Mouse (Mus musculus) MEL (cell line): ENCODE results near the gene March6. TPM values are rescaled to one million over a fixed set of nuclear protein-coding genes. Genes with fewer than 3 reads are reported as not detected.

Experiments
- DNase-seq: peaks from one replicate; pipeline ENCODE4 v3.0.0; 2011; ENCODE audit warnings: low read depth, low spot score
- H3K27ac ChIP-seq: 2 replicates; pipeline ENCODE4 v1.5.1; 2012; ENCODE audit warnings: low read depth, mild to moderate bottlenecking, control low read depth, low read length, moderate library complexity; ENCODE audit not compliant: control insufficient read depth
- H3K27me3 ChIP-seq, 2 experiments: fragments of 150-350 bp in 1 of 2; sonication (generic) in 1 of 2; 2 replicates each; pipeline ENCODE4 v1.6.1; 2012; ENCODE audit warnings: low read length in 2 of 2, mild to moderate bottlenecking in 2 of 2, improper control_type of control experiment in 1 of 2, moderate library complexity in 1 of 2; ENCODE audit not compliant: insufficient read depth in 2 of 2, control insufficient read depth in 1 of 2
- H3K36me3 ChIP-seq, 2 experiments: 2 replicates each; pipeline ENCODE4 v1.6.1; 2012 to 2014; ENCODE audit warnings: low read length in 2 of 2, improper control_type of control experiment in 1 of 2, inconsistent platforms in 1 of 2, mild to moderate bottlenecking in 1 of 2; ENCODE audit not compliant: insufficient read depth in 2 of 2, control insufficient read depth in 1 of 2
- H3K4me1 ChIP-seq, 2 experiments: fragments of 150-350 bp in 1 of 2; sonication (generic) in 1 of 2; 2 replicates each; pipeline ENCODE4 v1.6.1; 2012; ENCODE audit warnings: low read length in 2 of 2, improper control_type of control experiment in 1 of 2, mild to moderate bottlenecking in 1 of 2; ENCODE audit not compliant: insufficient read depth in 2 of 2, control insufficient read depth in 1 of 2
- H3K4me3 ChIP-seq, 2 experiments: fragments of 150-350 bp in 1 of 2; sonication (generic) in 1 of 2; 2 replicates each; pipeline ENCODE4 v1.5.1; 2012; ENCODE audit warnings: low read depth in 2 of 2, low read length in 2 of 2, mild to moderate bottlenecking in 2 of 2, moderate library complexity in 2 of 2, control low read depth in 1 of 2, improper control_type of control experiment in 1 of 2; ENCODE audit not compliant: control insufficient read depth in 1 of 2, insufficient read depth in 1 of 2
- H3K79me2 ChIP-seq: 2 replicates; pipeline ENCODE4 v1.6.1; 2012; ENCODE audit warnings: mild to moderate bottlenecking, low read length, moderate library complexity; ENCODE audit not compliant: control insufficient read depth, poor library complexity, insufficient read depth
- H3K9ac ChIP-seq: 2 replicates; pipeline ENCODE4 v1.6.1; 2012; ENCODE audit warnings: low read depth, mild to moderate bottlenecking, control low read depth, low read length, moderate library complexity; ENCODE audit not compliant: control insufficient read depth, poor library complexity, severe bottlenecking
- H3K9me3 ChIP-seq: fragments of 150-350 bp; sonication (generic); replicated peaks from 2 replicates; pipeline ENCODE4 v1.6.1; 2012; ENCODE audit warnings: mild to moderate bottlenecking, low read length, improper control_type of control experiment, moderate library complexity; ENCODE audit not compliant: insufficient read depth
- BHLHE40 ChIP-seq: IDR thresholded peaks from 2 replicates; pipeline ENCODE4 v1.6.1; 2012; ENCODE audit warnings: low read depth, mild to moderate bottlenecking, inconsistent platforms, low read length, improper control_type of control experiment, borderline replicate concordance
- CHD1 ChIP-seq: IDR thresholded peaks from 2 replicates; pipeline ENCODE4 v1.6.1; 2012; ENCODE audit warnings: low read depth, mild to moderate bottlenecking, inconsistent platforms, low read length, improper control_type of control experiment
- CHD2 ChIP-seq: IDR thresholded peaks from 2 replicates; pipeline ENCODE4 v1.6.1; 2011; ENCODE audit warnings: low read length, improper control_type of control experiment
- CTCF ChIP-seq, 3 experiments: IDR thresholded peaks in 2 of 3; conservative IDR thresholded peaks in 1 of 3; 2 replicates each; pipeline ENCODE4 v1.5.1; 2011 to 2012; ENCODE audit warnings: low read length in 3 of 3, low read depth in 2 of 3, mild to moderate bottlenecking in 2 of 3, improper control_type of control experiment in 1 of 3, inconsistent platforms in 1 of 3, mixed read lengths in 1 of 3, moderate library complexity in 1 of 3; ENCODE audit not compliant: control insufficient read depth in 1 of 3, insufficient read depth in 1 of 3, poor library complexity in 1 of 3, severe bottlenecking in 1 of 3
- EP300 ChIP-seq, 2 experiments: IDR thresholded peaks; 2 replicates each; pipeline ENCODE4 v1.6.1; 2011; ENCODE audit warnings: improper control_type of control experiment in 2 of 2, low read length in 2 of 2, low read depth in 1 of 2, mild to moderate bottlenecking in 1 of 2
- ETS1 ChIP-seq: IDR thresholded peaks from 2 replicates; pipeline ENCODE4 v1.6.1; 2012; ENCODE audit warnings: low read depth, mild to moderate bottlenecking, inconsistent platforms, low read length, improper control_type of control experiment, moderate library complexity
- GABPA ChIP-seq: IDR thresholded peaks from 2 replicates; pipeline ENCODE4 v1.6.1; 2012; ENCODE audit warnings: low read depth, mild to moderate bottlenecking, inconsistent platforms, low read length, improper control_type of control experiment, moderate library complexity
- GATA1 ChIP-seq: IDR thresholded peaks from 2 replicates; pipeline ENCODE4 v1.6.1; 2011; ENCODE audit warnings: low read depth, low read length, improper control_type of control experiment
- HCFC1 ChIP-seq: IDR thresholded peaks from 2 replicates; pipeline ENCODE4 v1.6.1; 2012; ENCODE audit warnings: low read depth, mild to moderate bottlenecking, inconsistent platforms, low read length, improper control_type of control experiment, moderate library complexity
- KAT2A ChIP-seq: conservative IDR thresholded peaks from 2 replicates; pipeline ENCODE4 v1.6.1; 2012; ENCODE audit warnings: low read depth, low read length, improper control_type of control experiment, inconsistent platforms
- MAX ChIP-seq: IDR thresholded peaks from 2 replicates; pipeline ENCODE4 v1.6.1; 2011; ENCODE audit warnings: low read length, improper control_type of control experiment
- MAZ ChIP-seq: IDR thresholded peaks from 2 replicates; pipeline ENCODE4 v1.6.1; 2012; ENCODE audit warnings: low read depth, mild to moderate bottlenecking, inconsistent platforms, low read length, improper control_type of control experiment
- MEF2A ChIP-seq: IDR thresholded peaks from 2 replicates; pipeline ENCODE4 v1.6.1; 2014; ENCODE audit warnings: low read depth, mild to moderate bottlenecking, inconsistent platforms, low read length, improper control_type of control experiment; ENCODE audit not compliant: poor library complexity, insufficient replicate concordance, severe bottlenecking; ENCODE audit errors: extremely low read depth
- MXI1 ChIP-seq: IDR thresholded peaks from 2 replicates; pipeline ENCODE4 v1.6.1; 2011; ENCODE audit warnings: mild to moderate bottlenecking, low read depth, low read length, improper control_type of control experiment
- MYB ChIP-seq: IDR thresholded peaks from 2 replicates; pipeline ENCODE4 v1.6.1; 2011; ENCODE audit warnings: mild to moderate bottlenecking, low read depth, low read length, improper control_type of control experiment
- MYC ChIP-seq: IDR thresholded peaks from 2 replicates; pipeline ENCODE4 v1.6.1; 2011; ENCODE audit warnings: low read depth, mild to moderate bottlenecking, low read length, improper control_type of control experiment, moderate library complexity
- NRF1 ChIP-seq: IDR thresholded peaks from 2 replicates; pipeline ENCODE4 v1.6.1; 2014; ENCODE audit warnings: low read depth, mild to moderate bottlenecking, inconsistent platforms, low read length, improper control_type of control experiment, moderate library complexity; ENCODE audit not compliant: poor library complexity, insufficient read depth, severe bottlenecking
- POLR2A ChIP-seq, 2 experiments: IDR thresholded peaks; 2 replicates each; pipeline ENCODE4 v1.6.1; 2011 to 2012; ENCODE audit warnings: low read length in 2 of 2, mild to moderate bottlenecking in 2 of 2, control low read depth in 1 of 2, improper control_type of control experiment in 1 of 2, low read depth in 1 of 2, moderate library complexity in 1 of 2; ENCODE audit not compliant: control insufficient read depth in 1 of 2, insufficient read depth in 1 of 2, poor library complexity in 1 of 2
- POLR2AphosphoS2 ChIP-seq: IDR thresholded peaks from 2 replicates; pipeline ENCODE4 v1.6.1; 2011; ENCODE audit warnings: low read length, improper control_type of control experiment
- RAD21 ChIP-seq: IDR thresholded peaks from 2 replicates; pipeline ENCODE4 v1.6.1; 2011; ENCODE audit warnings: mild to moderate bottlenecking, low read depth, low read length, improper control_type of control experiment
- RCOR1 ChIP-seq: IDR thresholded peaks from 2 replicates; pipeline ENCODE4 v1.6.1; 2012; ENCODE audit warnings: low read depth, mild to moderate bottlenecking, inconsistent platforms, low read length, improper control_type of control experiment
- SIN3A ChIP-seq: IDR thresholded peaks from 2 replicates; pipeline ENCODE4 v1.6.1; 2012; ENCODE audit warnings: low read length, improper control_type of control experiment, inconsistent platforms
- SMC3 ChIP-seq: IDR thresholded peaks from 2 replicates; pipeline ENCODE4 v1.6.1; 2011; ENCODE audit warnings: low read depth, low read length, improper control_type of control experiment
- TAL1 ChIP-seq: IDR thresholded peaks from 2 replicates; pipeline ENCODE4 v1.6.1; 2012; ENCODE audit warnings: mild to moderate bottlenecking, inconsistent platforms, low read length, moderate library complexity, mixed read lengths
- TBP ChIP-seq: IDR thresholded peaks from 2 replicates; pipeline ENCODE4 v1.8.0; 2011; ENCODE audit warnings: low read depth, low read length, improper control_type of control experiment
- TCF12 ChIP-seq: IDR thresholded peaks from 2 replicates; pipeline ENCODE4 v1.6.1; 2014; ENCODE audit warnings: low read depth, mild to moderate bottlenecking, inconsistent platforms, low read length, improper control_type of control experiment, moderate library complexity
- UBTF ChIP-seq: IDR thresholded peaks from 2 replicates; pipeline ENCODE4 v1.6.1; 2012; ENCODE audit warnings: low read depth, mild to moderate bottlenecking, inconsistent platforms, low read length, improper control_type of control experiment, moderate library complexity, borderline replicate concordance; ENCODE audit not compliant: insufficient read depth
- USF1 ChIP-seq: IDR thresholded peaks from 2 replicates; pipeline ENCODE4 v1.6.1; 2014; ENCODE audit warnings: low read depth, mild to moderate bottlenecking, inconsistent platforms, low read length, improper control_type of control experiment, moderate library complexity
- ZC3H11A ChIP-seq: IDR thresholded peaks from 2 replicates; pipeline ENCODE4 v1.6.1; 2012; ENCODE audit warnings: low read depth, mild to moderate bottlenecking, inconsistent platforms, low read length, improper control_type of control experiment
- ZNF384 ChIP-seq: IDR thresholded peaks from 2 replicates; pipeline ENCODE4 v1.6.1; 2012; ENCODE audit warnings: low read depth, mild to moderate bottlenecking, inconsistent platforms, low read length, improper control_type of control experiment
- polyA plus RNA-seq, 2 experiments: library from polyadenylated mRNA; stranded (reverse) in 1 of 2; unstranded in 1 of 2; fragments of >175 nt in 1 of 2; fragments of >200 nt in 1 of 2; gene quantifications; 2 replicates each; pipeline versions ENCODE4 v1.2.1 to v1.2.4; 2012; ENCODE audit warnings: low replicate concordance in 2 of 2, low read depth in 1 of 2; ENCODE audit not compliant: insufficient read length in 2 of 2, insufficient read depth in 1 of 2, missing spikeins in 1 of 2
- total RNA-seq: library from RNA; depleted of rRNA; stranded (reverse); fragments of 300-350 nt; gene quantifications from 2 replicates; pipeline ENCODE4 v1.2.3, GENCODE M21; 2012

The March6 gene
- total and polyA plus RNA-seq, 3 experiments, result 37.9 to 114 (median 62.5) TPM

GRCm38 (mm10) chr15:31415181-31415580 is 115.7 kb downstream of the March6 start:
- DNase-seq, result no peak
- Histone ChIP-seq H3K79me2 (peaks cover 16% of the 10 kb centered on the region), H3K4me3 (no peak overlapping the region), H3K9me3 (no peaks in the 10 kb centered on the region), H3K27me3 (no peaks in the 10 kb centered on the region), H3K4me1 (peaks cover 30 to 54% of the 10 kb centered on the region in 2 experiments), H3K9ac (no peak overlapping the region), H3K27ac (no peak overlapping the region), H3K36me3 (peaks cover 0 to 44% of the 10 kb centered on the region in 2 experiments; a peak in 2 of 4 replicates)
- no peak for TF ChIP-seq RCOR1
- TF ChIP-seq MEF2A, result no peak
- TF ChIP-seq CTCF (IDR thresholded peaks at IDR 0.05 in 2 of 3, conservative IDR thresholded peaks at IDR 0.05 in 1 of 3; ENCODE audit: control insufficient read depth in 1 of 3, insufficient read depth in 1 of 3, low read depth in 2 of 3, low read length in 3 of 3, poor library complexity in 1 of 3, severe bottlenecking in 1 of 3), result no peak
- no peak for TF ChIP-seq MYC
- no peak for TF ChIP-seq SIN3A
- no peak for TF ChIP-seq USF1
- TF ChIP-seq MAX, result no peak
- no peak for TF ChIP-seq MXI1
- TF ChIP-seq BHLHE40, result no peak

- Histone ChIP-seq H3K4me1 (peaks cover 30 to 59% of the 10 kb centered on the region in 2 experiments), H3K79me2 (peaks cover 16% of the 10 kb centered on the region), H3K9me3 (no peaks in the 10 kb centered on the region), H3K27ac (peak overlapping the region; percentile 86), H3K4me3 (peak overlapping the region; percentile 31 to 40), H3K9ac (peak overlapping the region; percentile 58), H3K36me3 (peaks cover 0 to 46% of the 10 kb centered on the region in 2 experiments; a peak in 2 of 4 replicates), H3K27me3 (no peaks in the 10 kb centered on the region)
- DNase-seq, result peak; percentile 78
- TF ChIP-seq TBP, result peak; percentile 89
- no peak for TF ChIP-seq MYB
- peak; percentile 77 for TF ChIP-seq TAL1
- TF ChIP-seq POLR2A (IDR thresholded peaks at IDR 0.05; ENCODE audit: control insufficient read depth in 1 of 2, insufficient read depth in 1 of 2, low read depth in 1 of 2, low read length in 2 of 2, poor library complexity in 1 of 2), result no peak
- peak; percentile 79 for TF ChIP-seq GATA1
- no peak for TF ChIP-seq MXI1
- no peak for TF ChIP-seq RAD21
- peak; percentile 83; the same call in 1 of the 2 replicates for TF ChIP-seq UBTF
- no peak for TF ChIP-seq CHD2
- TF ChIP-seq TCF12, result peak; percentile 87
- TF ChIP-seq ETS1, result peak; percentile 56
- 0 out of 2 replicates have a peak, but pooled peaks have one; percentile 82 for TF ChIP-seq CHD1
- TF ChIP-seq ZC3H11A, result no peak
- peak; percentile 42; the same call in 1 of the 2 replicates for TF ChIP-seq SIN3A
- no peak for TF ChIP-seq SMC3
- no peak for TF ChIP-seq MAZ
- TF ChIP-seq ZNF384, result no peak
- TF ChIP-seq RCOR1, result 0 out of 2 replicates have a peak, but pooled peaks have one; percentile 36
- no peak for TF ChIP-seq NRF1
- TF ChIP-seq EP300 (IDR thresholded peaks at IDR 0.05; ENCODE audit: low read depth in 1 of 2, low read length in 2 of 2), result peak; percentile 73 to 80
- no peak for TF ChIP-seq POLR2AphosphoS2
- no peak for TF ChIP-seq HCFC1
- no peak for TF ChIP-seq KAT2A
- TF ChIP-seq BHLHE40, result 0 out of 2 replicates have a peak, but pooled peaks have one; percentile 19
- no peak for TF ChIP-seq USF1
- TF ChIP-seq GABPA, result no peak
- no peak for TF ChIP-seq MEF2A
These were observed 116.5 kb downstream of the March6 start for GRCm38 (mm10) chr15:31414179-31414898.
